Mouse (Mus musculus) stomach, embryonic 16.5 days (tissue): ENCODE measurements around the gene Galnt6. TPM values are rescaled to one million over a fixed set of nuclear protein-coding genes. Genes with fewer than 3 reads are reported as not detected.
A peak's percentile ranks its signal among the peaks of the same experiment; 100 is the strongest.

ENCODE experiments used
- ATAC-seq: fragments of 200-750 bp; cut with Nextera tagmentation; 2 replicates; pipeline ENCODE4 v1.8.0; 2017; ENCODE audit warnings: moderate number of reproducible peaks, moderate TSS enrichment; ENCODE audit not compliant: insufficient read depth, low FRiP score
- H3K27ac ChIP-seq: fragments of 300-500 bp; sonication (generic); 2 replicates; pipeline ENCODE4 v1.5.1; 2014; ENCODE audit warnings: low read length
- H3K27me3 ChIP-seq: fragments of 300-500 bp; sonication (generic); 2 replicates; pipeline ENCODE4 v1.6.1; 2014; ENCODE audit warnings: low read length, control low read depth, mixed read lengths; ENCODE audit not compliant: control insufficient read depth, insufficient read depth
- H3K36me3 ChIP-seq: fragments of 300-500 bp; sonication (generic); 2 replicates; pipeline ENCODE4 v1.6.1; 2014; ENCODE audit warnings: low read length; ENCODE audit not compliant: control insufficient read depth, insufficient read depth
- H3K4me1 ChIP-seq: fragments of 300-500 bp; sonication (generic); 2 replicates; pipeline ENCODE4 v1.6.1; 2014; ENCODE audit warnings: low read length, control low read depth, mixed read lengths; ENCODE audit not compliant: control insufficient read depth, insufficient read depth
- H3K4me2 ChIP-seq: fragments of 300-500 bp; sonication (generic); 2 replicates; pipeline ENCODE4 v1.6.1; 2014; ENCODE audit warnings: low read depth, low read length, mixed read lengths
- H3K4me3 ChIP-seq: fragments of 300-500 bp; sonication (generic); replicated peaks from 2 replicates; pipeline ENCODE4 v1.5.1; 2014; ENCODE audit warnings: mild to moderate bottlenecking, low read length
- H3K9ac ChIP-seq: fragments of 300-500 bp; sonication (generic); 2 replicates; pipeline ENCODE4 v1.6.1; 2014; ENCODE audit warnings: low read length
- H3K9me3 ChIP-seq: fragments of 300-500 bp; sonication (generic); replicated peaks from 2 replicates; pipeline ENCODE4 v1.6.1; 2016; ENCODE audit warnings: low read length, control low read depth; ENCODE audit not compliant: control insufficient read depth
- WGBS: fragments of 180-500 bp; shearing (Covaris S2); extraction: QIAGEN DNeasy Blood & Tissue Kit; methylation state at CpG from one replicate; pipeline ENCODE4 v1.1.7; 2014; 5-methylcytosine and 5-hydroxymethylcytosine counted together
- polyA plus RNA-seq: library from polyadenylated mRNA; unstranded; fragments of >200 nt; fragmentation: Nextera tagmentation; extraction: Ambion mirVana; gene quantifications from 2 replicates; pipeline ENCODE4 v1.2.1, GENCODE M21; 2015

Gene Galnt6
- polyA plus RNA-seq, 1 experiment from 2014 or later: 6.9 TPM

GRCm38 (mm10) chr15:100767851-100768250 is 38.7 kb upstream of the Galnt6 start:
- Histone ChIP-seq H3K9ac (no peak overlapping the region), H3K27ac (no peak overlapping the region), H3K27me3 (no peaks in the 10 kb centered on the region), H3K4me3 (no peak overlapping the region), H3K4me2 (no peak overlapping the region), H3K36me3 (no peaks in the 10 kb centered on the region), H3K9me3 (no peaks in the 10 kb centered on the region), H3K4me1 (no peaks in the 10 kb centered on the region)
- WGBS: 85% methylated on average over 13 of the region's 13 CpGs
- no peak for ATAC-seq

GRCm38 (mm10) chr15:100766826-100767225 is 37.6 kb upstream of the Galnt6 start:
- no peak overlapping the region for H3K27ac ChIP-seq
- H3K27me3 ChIP-seq: no peaks in the 10 kb centered on the region; the same call in 1 of the 2 replicates
- H3K4me1 ChIP-seq: no peaks in the 10 kb centered on the region
- 68% methylated on average over 9 of the region's 9 CpGs for WGBS
- no peak overlapping the region for H3K9ac ChIP-seq
- no peak overlapping the region for H3K4me2 ChIP-seq
- ATAC-seq: no peak
- no peaks in the 10 kb centered on the region for H3K9me3 ChIP-seq
- H3K4me3 ChIP-seq: no peak overlapping the region
- H3K36me3 ChIP-seq: no peaks in the 10 kb centered on the region

- Histone ChIP-seq H3K27me3 (no peaks in the 10 kb centered on the region; the same call in 1 of the 2 replicates), H3K36me3 (no peaks in the 10 kb centered on the region), H3K9ac (no peak overlapping the region), H3K27ac (no peak overlapping the region), H3K9me3 (no peaks in the 10 kb centered on the region), H3K4me1 (no peaks in the 10 kb centered on the region), H3K4me3 (no peak overlapping the region), H3K4me2 (no peak overlapping the region)
- 81% methylated on average over 16 of the region's 16 CpGs for WGBS
- ATAC-seq: no peak
These were observed 35.2 kb upstream of the Galnt6 start for GRCm38 (mm10) chr15:100764163-100764951.

GRCm38 (mm10) chr15:100762649-100763048 is 33.5 kb upstream of the Galnt6 start:
- Histone ChIP-seq H3K9me3 (no peaks in the 10 kb centered on the region), H3K27ac (no peak overlapping the region), H3K4me3 (peak overlapping the region; percentile 62; the same call in 1 of the 2 replicates), H3K36me3 (no peaks in the 10 kb centered on the region), H3K27me3 (no peaks in the 10 kb centered on the region; the same call in 1 of the 2 replicates), H3K4me2 (peak overlapping the region; percentile 89; the same call in 1 of the 2 replicates), H3K9ac (no peak overlapping the region), H3K4me1 (no peaks in the 10 kb centered on the region)
- WGBS: 42% methylated on average over 8 of the region's 8 CpGs
- no peak for ATAC-seq

- Histone ChIP-seq H3K4me3 (peak within 1 kb of the TSS; percentile 62), H3K27ac (peak within 1 kb of the TSS; percentile 12), H3K9ac (peak within 1 kb of the TSS; percentile 62), H3K27me3 (no peaks in the 10 kb centered on the region; the same call in 1 of the 2 replicates), H3K9me3 (no peaks in the 10 kb centered on the region), H3K36me3 (no peaks in the 10 kb centered on the region), H3K4me2 (peak within 1 kb of the TSS; percentile 89), H3K4me1 (no peaks in the 10 kb centered on the region)
- WGBS: under 1% methylated on average over 63 of the region's 64 CpGs
- ATAC-seq: peak; percentile 94
These were observed 32.4 kb upstream of the Galnt6 start, which contains the start of gene Slc4a8 for GRCm38 (mm10) chr15:100761419-100762185. Gene Slc4a8 (plus strand): TSS chr15:100761747.

- Histone ChIP-seq H3K27ac (peak overlapping the region; percentile 5), H3K27me3 (no peaks in the 10 kb centered on the region; the same call in 1 of the 2 replicates), H3K4me1 (no peaks in the 10 kb centered on the region), H3K36me3 (no peaks in the 10 kb centered on the region), H3K4me2 (peak overlapping the region; percentile 89), H3K9ac (no peak overlapping the region), H3K9me3 (no peaks in the 10 kb centered on the region), H3K4me3 (peak overlapping the region; percentile 62)
- WGBS: 13% methylated on average over 9 of the region's 9 CpGs
- ATAC-seq: no peak
These were observed 31.9 kb upstream of the Galnt6 start for GRCm38 (mm10) chr15:100761036-100761418.

- no peak overlapping the region for H3K27ac ChIP-seq
- WGBS: 84% methylated on average over 10 of the region's 10 CpGs
- H3K4me2 ChIP-seq: no peak overlapping the region
- no peaks in the 10 kb centered on the region; the same call in 1 of the 2 replicates for H3K4me1 ChIP-seq
- H3K9me3 ChIP-seq: no peaks in the 10 kb centered on the region
- no peak overlapping the region for H3K9ac ChIP-seq
- no peak overlapping the region for H3K4me3 ChIP-seq
- no peaks in the 10 kb centered on the region for H3K36me3 ChIP-seq
- ATAC-seq: no peak
- H3K27me3 ChIP-seq: no peaks in the 10 kb centered on the region; the same call in 1 of the 2 replicates
These were observed 30.1 kb upstream of the Galnt6 start for GRCm38 (mm10) chr15:100759286-100759685.

- ATAC-seq: no peak
- Histone ChIP-seq H3K27me3 (no peaks in the 10 kb centered on the region; the same call in 1 of the 2 replicates), H3K9ac (0 out of 2 replicates have a peak overlapping the region, but pooled peaks have one; percentile 27), H3K4me3 (no peak overlapping the region), H3K36me3 (no peaks in the 10 kb centered on the region), H3K4me2 (peak overlapping the region; percentile 25; the same call in 1 of the 2 replicates), H3K9me3 (no peaks in the 10 kb centered on the region), H3K27ac (no peak overlapping the region), H3K4me1 (no peaks in the 10 kb centered on the region; the same call in 1 of the 2 replicates)
- WGBS: 4% methylated on average over 7 of the region's 7 CpGs
These were observed 28.4 kb upstream of the Galnt6 start for GRCm38 (mm10) chr15:100757527-100757978.
